Mouse (Mus musculus) CD4-positive, CD25-positive, alpha-beta regulatory T cell, adult 4 months (primary cell): Measurements from ENCODE around the gene Ush2a. TPM values are rescaled to one million over a fixed set of nuclear protein-coding genes. Genes with fewer than 3 reads are reported as not detected.

Source experiments
- ATAC-seq: one replicate; pipeline ENCODE4 v1.8.0; 2017
- polyA plus RNA-seq, 2 experiments: library from polyadenylated mRNA; unstranded; fragments of 100-300 nt; shearing (Covaris generic); gene quantifications; one replicate each; pipeline ENCODE4 v1.2.1; 2017

Gene Ush2a
- polyA plus RNA-seq, 2 experiments from 2014 or later, result 0.01 TPM; not detected in 1

DNA sequence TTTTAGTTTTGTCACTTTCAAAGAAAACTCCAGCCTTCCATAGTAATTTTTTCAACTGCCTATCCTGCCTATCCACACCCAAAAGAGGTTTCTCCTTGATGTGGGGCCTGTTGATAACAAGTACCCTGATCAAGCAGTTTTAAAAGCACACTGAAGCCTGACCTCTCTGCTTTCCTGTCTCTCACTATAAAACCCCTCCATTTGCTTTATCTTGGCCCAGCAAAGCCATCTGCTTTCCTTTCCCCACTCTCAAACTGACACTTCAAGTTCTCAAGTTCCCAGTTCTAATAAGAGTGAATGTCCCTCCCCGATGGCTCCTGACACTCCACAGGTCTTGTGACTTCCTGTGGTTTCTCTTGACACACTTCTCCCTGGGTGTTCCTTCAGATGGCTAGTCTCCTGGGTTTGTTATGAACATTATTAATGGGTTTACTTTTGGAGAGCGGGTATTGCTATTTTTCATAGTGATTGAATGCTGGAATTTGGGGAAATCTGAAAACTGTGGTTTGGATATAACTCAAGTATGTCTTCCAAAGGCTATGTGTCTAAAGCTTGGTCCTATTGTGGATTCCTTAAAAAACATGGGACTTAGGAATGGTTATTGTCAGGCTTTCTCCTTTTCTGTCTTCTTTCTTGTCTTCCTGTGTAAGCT, 126.1 kb downstream of the Ush2a start:
- ATAC-seq, result no peak

DNA sequence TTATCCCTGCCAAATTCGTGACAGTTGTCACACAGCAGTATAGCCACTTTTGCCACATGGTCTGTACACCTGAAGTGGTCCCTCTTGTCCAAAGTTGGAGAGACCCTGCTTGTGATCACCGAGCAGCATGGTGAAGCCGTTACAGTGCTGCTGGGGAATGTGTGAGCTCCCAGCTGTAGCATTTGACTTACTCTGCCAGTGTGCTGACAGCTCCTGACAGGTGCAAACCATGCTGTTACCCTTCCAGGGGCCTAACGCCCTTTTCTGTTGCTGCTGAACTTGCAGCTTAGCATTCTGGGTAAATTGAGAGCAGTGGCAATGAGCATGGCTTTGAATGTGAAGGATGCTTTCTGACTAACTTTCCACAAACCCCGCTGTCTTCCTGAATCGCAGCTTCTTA, 128.3 kb downstream of the Ush2a start:
- no peak for ATAC-seq

DNA sequence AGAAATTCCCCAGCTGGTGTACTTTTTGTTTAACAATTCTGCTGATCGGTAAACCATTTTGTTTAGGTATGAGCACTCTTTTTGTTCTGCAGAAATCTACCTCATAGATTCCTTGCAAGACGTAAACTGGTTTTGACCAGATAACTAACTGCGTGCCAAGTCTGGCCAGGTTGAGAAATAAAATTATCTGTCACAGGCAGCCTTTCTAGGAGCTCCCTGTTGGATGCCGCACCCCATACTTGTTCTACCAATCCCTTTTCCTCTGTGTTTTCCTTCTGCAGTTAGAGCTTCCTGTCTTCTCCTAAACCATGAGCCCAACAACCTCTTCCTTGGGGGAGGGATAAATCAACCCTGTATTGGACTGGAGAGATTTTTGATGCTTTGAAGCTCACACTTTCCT, 145.4 kb downstream of the Ush2a start:
- ATAC-seq, result no peak

DNA sequence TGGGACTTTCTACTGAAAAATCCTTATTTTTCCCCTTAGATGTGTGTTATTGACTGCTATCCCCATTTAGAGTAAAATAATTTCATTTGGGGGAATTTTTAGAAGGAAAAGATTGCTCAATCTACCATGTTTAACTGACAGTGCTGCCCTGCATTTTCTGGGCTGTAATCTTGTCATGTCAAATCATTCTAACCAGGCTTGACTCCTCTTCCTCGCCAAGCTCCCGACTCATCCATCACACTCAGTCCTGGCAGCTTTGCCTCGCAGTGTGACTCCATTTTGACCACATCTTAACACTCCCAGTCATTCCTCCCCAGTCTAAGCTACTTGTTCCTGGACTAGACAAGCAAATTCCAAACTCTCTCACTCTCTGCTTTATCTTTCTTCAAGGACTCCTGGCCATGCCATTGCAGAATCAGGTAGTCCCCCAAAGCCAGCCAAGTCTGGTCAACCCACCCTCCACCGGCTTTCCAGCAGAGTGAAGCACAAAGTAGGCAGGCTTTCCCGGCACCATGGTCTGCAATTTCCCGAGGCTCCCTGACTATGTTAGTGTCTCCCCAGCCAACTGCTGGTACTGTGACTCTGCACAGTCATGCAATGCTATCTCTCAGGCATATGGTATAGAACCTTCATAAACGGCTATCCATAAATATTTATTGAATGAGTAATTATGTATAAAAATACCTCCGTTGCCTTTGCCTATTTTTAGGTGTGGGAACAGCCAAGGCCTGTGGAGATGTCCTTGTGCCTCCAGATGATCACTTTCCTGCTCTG, 146.0 kb downstream of the Ush2a start:
- no peak for ATAC-seq

DNA sequence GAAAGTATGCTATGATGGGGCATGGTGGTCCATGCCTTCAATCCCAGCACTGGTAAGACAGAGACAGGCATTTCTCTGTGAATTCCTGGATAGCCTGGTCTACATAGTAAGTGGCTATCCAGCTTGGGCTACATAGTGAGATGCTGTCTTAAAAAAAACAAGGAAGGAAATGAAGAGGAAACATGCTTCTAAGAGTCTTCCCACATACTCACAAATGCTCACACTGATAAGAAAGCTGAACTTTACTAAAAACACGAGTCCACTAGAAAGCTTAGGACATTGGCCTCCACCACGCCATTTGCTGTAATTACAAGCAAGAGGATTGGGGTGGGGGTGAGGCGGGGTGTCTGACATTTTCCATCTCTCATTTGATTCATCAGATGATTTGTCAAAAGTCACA, 148.7 kb downstream of the Ush2a start:
- ATAC-seq, result no peak

DNA sequence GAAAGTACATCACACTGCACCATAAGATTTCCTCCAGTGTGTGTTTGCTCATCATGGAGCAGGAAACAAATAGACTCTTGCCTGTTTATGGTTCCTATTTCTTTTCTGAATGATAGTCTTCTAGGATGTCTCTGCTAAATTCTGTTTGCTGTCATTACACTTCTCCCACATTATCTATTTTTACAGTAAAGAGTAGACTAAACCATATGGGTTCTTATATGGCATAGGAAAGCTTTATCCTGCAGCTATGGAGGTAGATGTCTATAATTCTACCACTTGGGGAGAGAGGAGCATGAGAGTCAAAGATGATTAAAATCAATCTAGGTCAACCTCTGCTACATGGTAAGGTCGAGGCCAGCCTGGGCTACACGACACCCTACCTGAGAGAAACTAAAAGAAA, 158.7 kb downstream of the Ush2a start:
- no peak for ATAC-seq

DNA sequence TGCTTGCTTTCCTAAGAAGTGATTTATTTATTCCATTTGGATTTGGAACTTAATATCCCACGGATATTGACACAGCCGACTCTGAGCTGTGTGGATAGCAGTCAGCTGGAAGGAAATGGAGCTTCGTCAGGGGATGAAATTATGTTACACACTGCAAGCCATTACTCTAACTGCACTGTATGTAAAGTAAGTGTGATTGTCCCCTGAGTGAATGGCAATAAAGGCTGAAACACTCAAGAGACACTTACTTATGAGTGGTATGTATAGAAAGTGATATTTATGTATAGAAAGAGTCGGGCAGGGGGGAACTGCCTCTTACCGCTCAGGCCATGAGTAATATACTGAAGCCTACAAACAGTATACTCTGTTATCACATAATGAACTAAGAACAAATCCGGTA, 166.3 kb downstream of the Ush2a start:
- no peak for ATAC-seq

DNA sequence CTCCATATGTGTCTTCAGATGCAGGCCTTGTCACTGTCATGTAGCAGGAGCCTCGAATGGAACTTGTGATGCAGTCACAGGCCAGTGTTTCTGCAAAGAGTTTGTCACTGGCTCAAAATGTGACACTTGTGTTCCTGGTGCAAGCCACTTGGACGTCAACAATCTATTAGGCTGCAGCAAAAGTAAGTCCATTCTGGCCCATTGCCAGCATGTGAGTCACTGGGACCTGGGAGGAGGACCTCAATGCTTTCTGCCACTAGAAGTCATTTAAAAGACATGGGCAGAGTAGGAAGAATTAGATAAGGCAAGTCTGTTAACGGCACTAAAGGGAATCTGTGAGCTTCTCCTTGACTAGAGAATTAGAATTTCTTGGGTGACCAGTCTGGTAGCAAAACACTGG, 168.9 kb downstream of the Ush2a start:
- ATAC-seq, result no peak

DNA sequence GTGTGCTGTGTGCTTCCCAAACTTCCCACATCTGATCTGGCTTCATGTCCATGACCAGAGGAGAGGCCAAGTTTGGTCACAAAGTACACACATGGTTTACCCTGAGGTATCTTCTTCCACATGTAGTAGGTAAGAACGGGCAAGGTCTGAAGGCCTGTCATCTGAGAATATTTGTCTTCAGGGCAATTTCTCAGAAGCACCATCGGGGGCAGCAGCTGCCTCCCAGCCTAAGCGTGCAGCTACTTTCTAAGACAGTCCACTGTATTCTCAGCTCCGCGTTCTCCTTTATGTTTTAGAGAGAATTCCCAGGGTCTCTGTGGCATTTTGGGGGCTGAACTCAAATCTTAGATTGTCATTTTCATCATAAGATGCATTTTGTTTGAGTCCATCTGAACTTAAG, 186.1 kb downstream of the Ush2a start:
- no peak for ATAC-seq

DNA sequence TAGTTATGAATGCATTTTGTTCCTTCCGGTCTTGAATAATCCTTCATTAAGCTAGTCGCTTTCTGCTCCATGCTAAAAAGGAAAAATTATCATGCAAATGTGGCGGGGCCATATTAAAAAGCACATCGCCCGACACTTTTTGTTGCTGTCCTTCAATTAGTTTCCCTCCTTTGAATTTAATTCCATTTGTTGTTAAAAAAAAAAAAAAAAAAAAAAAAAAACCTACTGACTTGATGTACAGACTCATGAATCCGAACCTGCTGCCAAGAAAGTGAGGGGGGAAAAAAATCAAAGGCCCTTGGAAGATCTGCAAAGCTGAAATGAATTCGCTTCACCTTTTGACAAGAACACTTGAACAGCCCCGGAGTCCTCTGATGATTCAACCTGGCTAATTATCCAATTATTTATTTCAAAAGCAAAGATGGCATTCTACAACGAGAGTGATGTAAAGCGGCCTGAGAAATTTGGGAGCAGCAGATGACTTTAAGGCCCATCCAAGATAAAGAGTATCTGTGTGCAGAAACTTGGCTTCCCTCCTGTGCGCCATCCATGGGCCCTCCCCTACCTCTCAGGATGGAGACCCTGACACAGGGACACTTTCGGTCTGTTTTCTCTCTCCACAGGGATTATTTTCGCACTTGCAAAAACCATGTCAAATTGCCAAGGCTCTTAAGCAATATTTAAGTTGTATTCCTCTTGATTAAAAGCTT, 194.8 kb downstream of the Ush2a start:
- ATAC-seq, result no peak

DNA sequence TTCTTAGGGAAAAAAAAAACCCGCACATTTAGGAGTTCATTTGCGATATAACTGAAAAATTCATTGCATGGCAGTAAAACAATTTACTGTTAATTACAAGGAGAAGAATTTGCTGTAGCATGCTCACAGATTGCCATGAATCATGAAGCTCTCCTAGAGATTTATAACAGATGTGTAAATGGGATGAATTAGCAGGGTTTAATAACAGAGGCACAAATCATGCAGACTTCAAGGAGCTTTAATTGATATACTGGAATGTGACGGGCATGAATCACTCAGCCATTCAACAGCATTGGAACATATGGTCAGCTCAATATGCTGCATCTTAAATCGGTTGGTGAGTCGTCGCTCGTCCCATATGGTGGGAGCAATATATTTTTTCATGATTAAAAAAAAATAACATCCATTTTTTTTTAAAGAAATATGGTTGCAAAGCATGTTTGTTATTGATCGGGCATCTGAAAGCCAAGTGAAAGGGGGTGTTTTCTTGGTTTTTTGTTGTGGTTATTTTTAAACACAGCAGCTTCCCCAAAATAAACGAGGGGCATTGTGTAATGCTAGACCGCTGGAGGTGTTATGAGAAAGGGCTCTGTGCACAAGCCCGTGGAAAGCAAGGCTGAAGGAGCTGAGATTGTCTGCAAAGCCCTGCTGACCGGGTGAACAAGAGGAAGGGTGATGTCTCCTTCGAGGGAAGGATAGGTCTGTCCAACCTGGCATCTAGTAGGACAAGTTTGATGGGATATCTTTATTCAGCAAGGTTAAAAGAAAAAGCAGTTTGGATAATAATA, 195.6 kb downstream of the Ush2a start:
- no peak for ATAC-seq

DNA sequence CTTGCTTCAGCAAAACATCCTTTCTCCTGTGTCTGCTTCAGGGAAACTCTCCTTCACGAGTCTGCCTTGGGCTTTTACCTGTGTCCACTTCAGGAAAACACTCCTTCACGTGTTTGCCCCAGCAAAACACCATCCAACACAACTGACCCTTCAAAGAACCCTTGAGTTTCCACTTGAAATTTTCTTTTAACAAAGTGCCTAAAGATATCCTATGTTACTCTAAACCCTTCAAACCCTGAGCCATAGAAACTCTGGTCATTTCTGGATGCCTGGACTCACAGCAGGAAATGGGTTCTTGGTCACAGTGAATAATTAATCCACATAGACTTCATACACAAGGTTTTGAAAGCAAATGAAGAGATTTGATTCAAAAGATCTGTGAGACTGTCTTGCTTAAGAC, 199.4 kb downstream of the Ush2a start:
- ATAC-seq, result no peak

DNA sequence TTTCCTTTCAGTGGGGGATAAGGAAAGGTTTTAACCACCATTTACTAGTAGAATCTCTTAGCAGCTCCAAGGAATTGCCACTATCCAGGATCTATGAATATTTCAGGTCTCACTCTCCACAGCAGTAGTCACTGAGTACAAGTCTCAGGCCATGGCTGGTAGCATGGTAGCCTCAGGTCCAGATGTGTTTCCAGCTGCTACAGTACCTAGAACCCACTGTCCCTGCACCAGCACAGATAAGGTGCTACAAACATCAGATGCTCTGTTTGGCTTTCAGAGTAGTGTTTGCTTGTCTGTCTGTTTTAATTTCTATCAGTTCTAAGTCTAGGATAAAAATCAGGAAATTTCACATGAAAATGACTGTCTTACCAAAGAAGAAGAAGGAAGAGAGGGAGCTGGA, 202.8 kb downstream of the Ush2a start:
- no peak for ATAC-seq

DNA sequence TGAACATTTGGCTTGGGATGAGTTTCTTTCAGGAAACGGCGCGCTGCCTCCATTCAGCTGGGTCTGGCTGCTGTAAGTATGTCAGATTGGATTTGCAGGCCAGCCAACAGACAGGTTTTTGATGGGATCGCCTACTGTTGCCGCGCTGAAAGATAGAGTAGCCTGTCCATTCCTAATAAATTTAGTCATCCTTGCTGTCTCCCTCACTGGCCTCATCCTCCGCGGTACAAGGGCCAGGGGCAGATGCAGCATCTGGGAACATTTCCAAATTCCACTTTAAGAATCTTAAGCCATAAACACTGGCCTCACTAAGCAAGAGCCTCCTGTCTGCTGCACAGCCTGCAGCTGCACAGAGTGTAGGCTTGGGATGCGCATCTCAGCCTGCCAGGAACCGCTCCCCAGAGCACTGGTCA, 206.6 kb downstream of the Ush2a start:
- ATAC-seq, result no peak

DNA sequence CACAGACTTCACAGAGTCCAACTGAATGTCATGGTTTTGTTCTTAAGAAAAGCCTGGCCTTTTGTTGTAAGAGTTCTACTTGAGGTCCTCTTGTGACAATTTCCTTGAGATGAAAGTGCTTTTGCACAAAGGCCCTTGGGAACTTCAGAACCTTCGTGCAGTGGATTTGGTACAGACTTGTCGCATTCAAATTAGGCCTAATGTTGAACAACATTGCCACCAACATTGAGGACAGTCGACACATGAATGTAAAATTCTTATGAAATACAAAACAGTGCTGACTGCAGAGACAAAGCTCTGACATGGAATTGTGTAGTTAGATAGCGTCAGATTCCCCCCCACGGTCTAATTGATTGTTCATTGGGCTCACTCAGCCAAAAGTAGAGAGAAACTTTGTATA, 243.1 kb downstream of the Ush2a start:
- no peak for ATAC-seq

DNA sequence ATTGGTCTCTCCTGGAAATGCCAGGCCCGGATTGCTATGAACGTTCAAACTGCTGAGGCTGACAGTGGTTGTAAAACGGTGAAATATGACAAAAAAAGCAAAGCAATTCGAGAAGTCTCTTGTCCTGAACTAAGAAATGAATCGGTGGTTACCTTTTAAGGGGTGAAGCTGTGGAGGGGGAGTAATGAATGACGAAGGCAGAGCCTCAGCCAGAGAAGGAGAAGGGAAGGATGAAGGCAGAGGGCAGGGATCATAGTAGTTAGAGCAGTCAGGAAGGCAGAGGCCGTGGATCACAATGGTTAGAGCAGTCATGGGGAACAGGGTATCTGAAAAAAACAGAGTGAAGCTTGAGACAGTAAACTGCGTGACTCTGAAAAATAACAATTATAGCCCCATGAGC, 257.0 kb downstream of the Ush2a start:
- no peak for ATAC-seq

DNA sequence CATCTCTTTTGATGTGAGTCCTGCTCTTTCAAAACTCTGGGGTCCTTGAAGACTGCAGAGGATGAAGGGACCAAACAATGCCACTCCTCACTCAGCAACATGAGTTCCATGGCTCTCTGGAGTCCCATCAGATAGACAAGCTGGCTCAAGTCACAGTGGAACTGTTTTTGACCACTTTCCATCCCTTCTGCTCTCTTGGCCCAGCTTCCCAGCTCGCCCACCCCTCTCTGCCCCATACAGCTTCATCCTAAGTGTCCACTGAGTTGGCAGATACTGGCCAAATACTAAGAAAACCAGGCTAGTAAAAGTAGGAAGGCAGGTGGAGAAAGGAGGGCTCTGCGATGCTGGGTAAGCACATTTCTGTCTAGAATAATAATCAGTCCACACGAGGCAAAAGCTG, 265.6 kb downstream of the Ush2a start:
- no peak for ATAC-seq

DNA sequence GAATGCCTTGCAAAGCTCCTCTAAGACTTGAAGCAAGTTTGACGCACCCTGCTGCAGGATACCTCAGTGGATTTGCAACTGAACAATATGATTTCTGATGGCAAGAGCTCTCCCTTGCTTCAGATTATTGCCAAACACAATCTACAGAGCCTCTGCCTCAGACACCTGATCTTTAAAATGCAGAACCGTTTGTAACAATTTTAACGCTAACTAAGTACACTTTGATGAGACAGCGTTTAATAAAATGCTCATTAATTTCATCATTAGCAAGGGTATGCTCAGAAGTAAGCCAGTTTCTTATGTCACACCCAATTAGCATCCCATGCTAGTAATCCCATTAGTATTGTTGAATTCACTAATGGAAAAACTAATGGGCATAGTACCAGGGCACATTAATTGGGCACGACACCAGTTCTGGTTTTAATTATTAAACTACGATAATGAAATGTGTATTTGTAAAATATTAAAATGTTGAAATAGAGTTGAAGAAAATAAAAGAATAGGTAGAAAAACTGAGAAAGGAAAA, 267.8 kb downstream of the Ush2a start:
- ATAC-seq, result no peak

DNA sequence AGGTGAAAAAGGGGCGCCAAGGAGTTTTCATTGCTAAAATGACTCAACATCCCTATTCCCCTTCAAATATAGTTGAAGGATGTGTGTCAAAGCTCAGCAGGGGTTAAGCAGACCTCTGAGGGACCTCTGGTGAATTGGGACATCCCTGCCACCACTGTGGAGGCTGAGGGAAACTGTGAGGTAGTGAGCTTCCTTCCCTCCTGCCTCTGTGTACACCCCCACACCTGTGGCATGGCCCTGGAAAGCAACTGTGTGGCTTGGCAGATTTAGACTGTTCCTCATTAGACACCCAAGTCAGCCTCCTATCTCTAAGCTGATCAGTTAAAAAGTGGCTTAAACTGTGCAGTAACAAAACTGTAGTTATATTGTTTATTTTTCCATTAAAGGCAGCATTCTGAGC, 275.2 kb downstream of the Ush2a start:
- no peak for ATAC-seq

DNA sequence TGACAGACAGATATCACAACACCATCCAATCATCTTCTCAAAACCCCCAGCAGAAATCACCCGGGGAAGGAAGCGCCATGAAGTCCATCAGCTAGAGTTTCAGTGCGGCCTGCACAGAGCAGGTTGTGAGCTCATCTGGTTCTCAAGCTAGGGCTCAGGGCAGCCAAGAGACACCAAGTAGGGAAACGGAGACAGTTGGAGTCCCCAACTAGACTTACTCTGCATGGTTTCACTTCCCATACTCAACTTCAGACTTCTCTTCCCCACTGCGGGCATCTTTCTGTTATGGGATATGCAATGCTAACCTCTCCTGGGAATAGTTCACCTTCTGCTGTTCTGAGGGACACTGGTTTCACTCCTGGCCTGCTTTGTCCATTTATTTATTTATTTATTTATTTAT, 277.8 kb downstream of the Ush2a start:
- ATAC-seq, result no peak

DNA sequence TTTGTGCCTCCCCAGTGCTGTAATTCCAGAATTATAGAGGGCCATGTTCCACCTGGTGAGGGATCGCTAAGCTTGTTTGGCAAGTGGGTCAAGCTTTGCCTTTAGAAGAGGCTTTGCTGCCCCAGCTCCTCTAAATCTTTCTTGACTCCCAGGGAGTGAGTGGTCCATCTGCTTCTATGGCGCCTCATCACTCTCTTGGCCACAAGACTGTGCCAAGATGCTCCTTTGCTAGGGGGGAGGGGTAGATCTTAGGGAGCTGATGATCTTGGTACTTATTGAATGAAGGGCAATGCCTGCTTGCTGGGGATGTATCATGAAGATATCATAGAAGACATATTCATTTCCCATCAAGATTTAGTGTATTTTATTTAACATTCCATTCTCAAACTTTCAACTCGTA, 279.7 kb downstream of the Ush2a start:
- no peak for ATAC-seq

DNA sequence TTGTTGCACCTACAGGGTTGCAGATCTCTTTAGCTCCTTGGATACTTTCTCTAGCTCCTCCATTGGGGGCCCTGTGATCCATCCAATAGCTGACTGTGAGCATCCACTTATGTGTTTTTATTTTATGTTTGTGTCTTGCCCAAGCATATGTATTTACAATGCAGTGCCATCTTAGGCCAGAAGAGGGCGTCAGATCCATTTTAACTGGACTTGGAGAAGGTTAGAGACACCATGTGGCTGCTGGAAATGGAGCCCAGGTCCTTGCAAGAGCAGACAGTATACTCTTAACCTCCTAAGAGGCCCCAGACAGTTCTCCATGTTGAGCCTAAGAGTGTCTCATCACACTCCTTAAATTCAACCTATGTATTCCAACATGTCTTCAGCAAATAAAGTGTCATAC, 281.5 kb downstream of the Ush2a start:
- ATAC-seq, result no peak

DNA sequence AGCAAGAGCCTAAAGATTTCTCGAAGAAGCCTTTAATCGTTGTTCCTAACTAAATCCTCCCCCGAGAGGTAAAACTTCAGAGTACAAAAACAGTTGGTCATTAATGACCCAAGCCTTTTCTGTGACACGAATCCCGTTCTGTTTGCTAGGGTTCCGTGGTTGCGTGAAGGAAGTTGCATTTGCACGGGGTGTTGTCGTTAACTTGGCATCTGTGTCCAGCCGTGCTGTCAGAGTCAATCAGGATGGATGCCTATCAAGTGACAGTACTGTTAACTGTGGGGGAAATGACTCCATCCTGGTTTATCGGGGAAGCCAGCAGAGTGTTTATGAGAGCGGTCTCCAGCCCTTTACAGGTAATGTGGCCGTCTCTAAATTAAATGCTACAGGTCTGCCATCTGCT, 287.9 kb downstream of the Ush2a start:
- ATAC-seq, result no peak
